Mouse (Mus musculus) neural tube, embryonic 13.5 days (tissue): ENCODE data around the gene Hpca. TPM values are rescaled to one million over a fixed set of nuclear protein-coding genes. Genes with fewer than 3 reads are reported as not detected.
A peak's percentile ranks its signal among the peaks of the same experiment; 100 is the strongest.

ENCODE experiments used
- ATAC-seq: fragments of 200-750 bp; cut with Nextera tagmentation; 2 replicates; pipeline ENCODE4 v1.8.0; 2017; ENCODE audit warnings: low read depth, mild to moderate bottlenecking, moderate TSS enrichment, moderate library complexity
- H3K27ac ChIP-seq: fragments of 300-500 bp; sonication (generic); replicated peaks from 2 replicates; pipeline ENCODE4 v1.5.1; 2015; ENCODE audit warnings: moderate library complexity, mild to moderate bottlenecking, inconsistent platforms
- H3K27me3 ChIP-seq: fragments of 300-500 bp; sonication (generic); 2 replicates; pipeline ENCODE4 v1.6.1; 2015; ENCODE audit warnings: mild to moderate bottlenecking, inconsistent platforms
- H3K36me3 ChIP-seq: fragments of 300-500 bp; sonication (generic); 2 replicates; pipeline ENCODE4 v1.6.1; 2015; ENCODE audit warnings: mild to moderate bottlenecking, inconsistent platforms
- H3K4me1 ChIP-seq: fragments of 300-500 bp; sonication (generic); replicated peaks from 2 replicates; pipeline ENCODE4 v1.6.1; 2015; ENCODE audit warnings: inconsistent platforms
- H3K4me2 ChIP-seq: fragments of 300-500 bp; sonication (generic); 2 replicates; pipeline ENCODE4 v1.6.1; 2015; ENCODE audit warnings: inconsistent platforms, mild to moderate bottlenecking, moderate library complexity
- H3K4me3 ChIP-seq: fragments of 300-500 bp; sonication (generic); 2 replicates; pipeline ENCODE4 v1.5.1; 2015; ENCODE audit warnings: mild to moderate bottlenecking, inconsistent platforms
- H3K9ac ChIP-seq: fragments of 300-500 bp; sonication (generic); 2 replicates; pipeline ENCODE4 v1.6.1; 2015; ENCODE audit warnings: moderate library complexity, mild to moderate bottlenecking, inconsistent platforms
- H3K9me3 ChIP-seq: fragments of 300-500 bp; sonication (generic); 2 replicates; pipeline ENCODE4 v1.6.1; 2016; ENCODE audit warnings: inconsistent platforms
- WGBS: fragments of 180-500 bp; shearing (Covaris S2); methylation state at CpG from one replicate; pipeline ENCODE4 v1.1.7; 2015; 5-methylcytosine and 5-hydroxymethylcytosine counted together
- polyA plus RNA-seq: library from polyadenylated mRNA; unstranded; fragments of >200 nt; fragmentation: Nextera tagmentation; extraction: Ambion mirVana; gene quantifications from 2 replicates; pipeline ENCODE4 v1.2.1, GENCODE M21; 2015

The Hpca gene
- polyA plus RNA-seq = 50.3 and 55.8 TPM in 2 replicates

GRCm38 (mm10) chr4:129121569-129122086, at the start of gene Hpca:
Gene Hpca, minus strand, starts transcription at chr4:129122036.
- Histone ChIP-seq H3K4me2 (peak within 1 kb of the TSS; percentile 89), H3K27me3 (peaks cover 65% of the 10 kb centered on the region), H3K27ac (peak within 1 kb of the TSS; percentile 43), H3K9me3 (no peaks in the 10 kb centered on the region), H3K9ac (peak within 1 kb of the TSS; percentile 76), H3K4me3 (peak within 1 kb of the TSS; percentile 53), H3K4me1 (peaks cover 51% of the 10 kb centered on the region), H3K36me3 (no peaks in the 10 kb centered on the region)
- 2% methylated on average over 16 of the region's 17 CpGs for WGBS
- peak; percentile 19; the same call in 1 of the 2 replicates for ATAC-seq

GRCm38 (mm10) chr4:129161581-129162255, 39.9 kb upstream of the Hpca start:
- no peaks in the 10 kb centered on the region for H3K27me3 ChIP-seq
- H3K4me2 ChIP-seq = no peak overlapping the region
- no peak overlapping the region for H3K27ac ChIP-seq
- no peak overlapping the region for H3K9ac ChIP-seq
- WGBS = 73% methylated on average over 4 of the region's 4 CpGs
- no peaks in the 10 kb centered on the region for H3K4me1 ChIP-seq
- H3K9me3 ChIP-seq = no peaks in the 10 kb centered on the region
- H3K36me3 ChIP-seq = peaks cover 41% of the 10 kb centered on the region
- no peak overlapping the region for H3K4me3 ChIP-seq
- no peak for ATAC-seq

GRCm38 (mm10) chr4:129161076-129161475, 39.2 kb upstream of the Hpca start:
- Histone ChIP-seq H3K36me3 (peaks cover 43% of the 10 kb centered on the region), H3K4me2 (no peak overlapping the region), H3K4me3 (no peak overlapping the region), H3K4me1 (no peaks in the 10 kb centered on the region), H3K9me3 (no peaks in the 10 kb centered on the region), H3K27ac (no peak overlapping the region), H3K9ac (no peak overlapping the region), H3K27me3 (no peaks in the 10 kb centered on the region)
- 94% methylated on average over 1 of the region's 1 CpGs for WGBS
- no peak for ATAC-seq

GRCm38 (mm10) chr4:129158549-129158948, 36.7 kb upstream of the Hpca start:
- Histone ChIP-seq H3K27me3 (no peaks in the 10 kb centered on the region), H3K9ac (no peak overlapping the region), H3K4me1 (no peaks in the 10 kb centered on the region), H3K27ac (no peak overlapping the region), H3K4me2 (no peak overlapping the region), H3K36me3 (peaks cover 49% of the 10 kb centered on the region), H3K9me3 (no peaks in the 10 kb centered on the region), H3K4me3 (no peak overlapping the region)
- ATAC-seq = no peak
- 66% methylated on average over 3 of the region's 3 CpGs for WGBS

GRCm38 (mm10) chr4:129157541-129157940, 35.7 kb upstream of the Hpca start:
- 95% methylated on average over 5 of the region's 5 CpGs for WGBS

GRCm38 (mm10) chr4:129151276-129151811, 29.5 kb upstream of the Hpca start:
- peak; percentile 36; the same call in 1 of the 2 replicates for ATAC-seq
- no peaks in the 10 kb centered on the region for H3K9me3 ChIP-seq
- H3K36me3 ChIP-seq = peaks cover 56% of the 10 kb centered on the region
- 32% methylated on average over 4 of the region's 4 CpGs for WGBS
- peaks cover 12% of the 10 kb centered on the region; the same call in 1 of the 2 replicates for H3K4me1 ChIP-seq
- H3K4me2 ChIP-seq = no peak overlapping the region
- H3K27me3 ChIP-seq = no peaks in the 10 kb centered on the region
- peak overlapping the region; percentile 49; the same call in 1 of the 2 replicates for H3K27ac ChIP-seq
- H3K9ac ChIP-seq = no peak overlapping the region
- H3K4me3 ChIP-seq = no peak overlapping the region

More at GRCm38 (mm10) chr4:129157541-129157940, 35.7 kb upstream of the Hpca start:
- H3K9ac ChIP-seq = no peak overlapping the region
- no peak overlapping the region for H3K4me2 ChIP-seq
- H3K27ac ChIP-seq = no peak overlapping the region
- H3K27me3 ChIP-seq = no peaks in the 10 kb centered on the region
- no peaks in the 10 kb centered on the region for H3K4me1 ChIP-seq
- no peak overlapping the region for H3K4me3 ChIP-seq
- no peak for ATAC-seq
- H3K36me3 ChIP-seq = peaks cover 52% of the 10 kb centered on the region
- no peaks in the 10 kb centered on the region for H3K9me3 ChIP-seq

- no peak for ATAC-seq
Measured at GRCm38 (mm10) chr4:129149321-129149720, 27.5 kb upstream of the Hpca start.

GRCm38 (mm10) chr4:129147552-129148103, 25.8 kb upstream of the Hpca start:
- ATAC-seq = no peak
- Histone ChIP-seq H3K27ac (no peak overlapping the region), H3K9me3 (no peaks in the 10 kb centered on the region), H3K27me3 (no peaks in the 10 kb centered on the region), H3K9ac (no peak overlapping the region), H3K4me3 (no peak overlapping the region), H3K4me2 (no peak overlapping the region), H3K36me3 (peaks cover 32% of the 10 kb centered on the region), H3K4me1 (peaks cover 36% of the 10 kb centered on the region)
- WGBS = 82% methylated on average over 13 of the region's 13 CpGs

More at GRCm38 (mm10) chr4:129149321-129149720, 27.5 kb upstream of the Hpca start:
- H3K9ac ChIP-seq = no peak overlapping the region
- peaks cover 25% of the 10 kb centered on the region for H3K4me1 ChIP-seq
- H3K4me2 ChIP-seq = no peak overlapping the region
- H3K9me3 ChIP-seq = no peaks in the 10 kb centered on the region
- peaks cover 41% of the 10 kb centered on the region for H3K36me3 ChIP-seq
- WGBS = 32% methylated on average over 1 of the region's 1 CpGs
- no peak overlapping the region for H3K4me3 ChIP-seq
- H3K27me3 ChIP-seq = no peaks in the 10 kb centered on the region
- H3K27ac ChIP-seq = peak overlapping the region; percentile 14; the same call in 1 of the 2 replicates

- H3K36me3 ChIP-seq = peaks cover 27% of the 10 kb centered on the region
- no peaks in the 10 kb centered on the region for H3K9me3 ChIP-seq
- no peak overlapping the region for H3K9ac ChIP-seq
- no peaks in the 10 kb centered on the region for H3K27me3 ChIP-seq
- no peak for ATAC-seq
- WGBS = 79% methylated on average over 2 of the region's 2 CpGs
- H3K27ac ChIP-seq = no peak overlapping the region
- H3K4me2 ChIP-seq = no peak overlapping the region
- H3K4me3 ChIP-seq = no peak overlapping the region
- H3K4me1 ChIP-seq = peaks cover 40% of the 10 kb centered on the region
Measured at GRCm38 (mm10) chr4:129146392-129146791, 24.6 kb upstream of the Hpca start.

- 65% methylated on average over 4 of the region's 4 CpGs for WGBS
- H3K27ac ChIP-seq = no peak overlapping the region
- H3K4me1 ChIP-seq = peaks cover 45% of the 10 kb centered on the region
- no peaks in the 10 kb centered on the region for H3K9me3 ChIP-seq
- H3K9ac ChIP-seq = no peak overlapping the region
- ATAC-seq = no peak
- no peak overlapping the region for H3K4me2 ChIP-seq
- H3K27me3 ChIP-seq = no peaks in the 10 kb centered on the region
- H3K36me3 ChIP-seq = peaks cover 26% of the 10 kb centered on the region
- no peak overlapping the region for H3K4me3 ChIP-seq
Measured at GRCm38 (mm10) chr4:129145943-129146342, 24.1 kb upstream of the Hpca start.

- peaks cover 23% of the 10 kb centered on the region for H3K36me3 ChIP-seq
- no peak overlapping the region for H3K4me3 ChIP-seq
- H3K27ac ChIP-seq = peak overlapping the region; percentile 74
- no peak for ATAC-seq
- no peaks in the 10 kb centered on the region for H3K27me3 ChIP-seq
- no peak overlapping the region for H3K4me2 ChIP-seq
- WGBS = 73% methylated on average over 4 of the region's 4 CpGs
- no peaks in the 10 kb centered on the region for H3K9me3 ChIP-seq
- peak overlapping the region; percentile 49; the same call in 1 of the 2 replicates for H3K9ac ChIP-seq
- H3K4me1 ChIP-seq = peaks cover 46% of the 10 kb centered on the region
Measured at GRCm38 (mm10) chr4:129145411-129145810, 23.6 kb upstream of the Hpca start.
